Comparison of ENCODE assay signal across 8 mouse cellular contexts in genomic region chr12:71040462-71040861, GRCm38 (mm10). TPM values are rescaled to one million over a fixed set of nuclear protein-coding genes. Genes with fewer than 3 reads are reported as not detected.
DNase-seq lines count a peak whose midpoint lies in the region; ATAC-seq and TF ChIP-seq lines count a peak whose summit lies in the region.

No protein-coding gene starts in this region.

- 88% methylated on average over 7 of the region's 7 CpGs for WGBS in heart, embryonic 12.5 days
- WGBS in kidney, postnatal 0 days, result 83% methylated on average over 7 of the region's 7 CpGs
- WGBS in small intestine, adult 2 months, result 81% methylated on average over 7 of the region's 7 CpGs
- WGBS in forebrain, postnatal 0 days, result 91% methylated on average over 7 of the region's 7 CpGs

- H3K4me1 ChIP-seq in heart, embryonic 12.5 days (replicated peaks), result no peaks in the 10 kb centered on the region
- no peaks in the 10 kb centered on the region for H3K4me1 ChIP-seq in kidney, postnatal 0 days (replicated peaks; ENCODE audit: insufficient read depth, low read length)
- peaks cover 5% of the 10 kb centered on the region; the same call in 1 of the 2 replicates for H3K4me1 ChIP-seq in small intestine, adult 2 months (ENCODE audit: control insufficient read depth, insufficient read depth, insufficient read length, low read length)
- no peaks in the 10 kb centered on the region for H3K4me1 ChIP-seq in forebrain, postnatal 0 days (ENCODE audit: insufficient read depth)

- no peak for TF ChIP-seq CTCF in kidney, postnatal 0 days (IDR thresholded peaks at IDR 0.05; ENCODE audit: low read depth)
- TF ChIP-seq CTCF in small intestine, adult 2 months (IDR thresholded peaks at IDR 0.05; ENCODE audit: extremely low read depth, insufficient read length, insufficient replicate concordance, low read depth, low read length), result no peak
- TF ChIP-seq CTCF in forebrain, postnatal 0 days (IDR thresholded peaks at IDR 0.05; ENCODE audit: low read depth), result no peak

- H3K4me2 ChIP-seq in heart, embryonic 12.5 days, result no peak overlapping the region
- H3K4me2 ChIP-seq in kidney, postnatal 0 days (ENCODE audit: low read length), result no peak overlapping the region
- H3K4me2 ChIP-seq in forebrain, postnatal 0 days (ENCODE audit: low read depth), result no peak overlapping the region

- H3K4me3 ChIP-seq in heart, embryonic 12.5 days, result no peak overlapping the region
- H3K4me3 ChIP-seq in kidney, postnatal 0 days (replicated peaks; ENCODE audit: low read depth, low read length), result no peak overlapping the region
- no peak overlapping the region for H3K4me3 ChIP-seq in small intestine, adult 2 months (ENCODE audit: low read depth, low read length)
- no peak overlapping the region for H3K4me3 ChIP-seq in forebrain, postnatal 0 days (ENCODE audit: low read depth, low read length)

- DNase-seq in heart, adult 18-20 months, result peak; percentile 83 to 90
- peak; percentile 82 for DNase-seq in T-cell, adult 2 months (ENCODE audit: low spot score)
- peak; percentile 45 for DNase-seq in kidney, postnatal 0 days (ENCODE audit: low spot score)
- DNase-seq in right cerebral cortex, postnatal 36 days (ENCODE audit: low spot score in 2 of 2), result no peak
- no peak for DNase-seq in ovary, postnatal 10 days (ENCODE audit: low spot score)
- no peak for DNase-seq in forebrain, postnatal 0 days

- ATAC-seq in heart, embryonic 12.5 days (ENCODE audit: insufficient number of reproducible peaks, low FRiP score), result no peak
- ATAC-seq in kidney, postnatal 0 days (replicated peaks; ENCODE audit: low FRiP score, low read depth), result no peak
- ATAC-seq in forebrain, postnatal 0 days, result no peak

- TF ChIP-seq POLR2A in small intestine, adult 2 months (IDR thresholded peaks at IDR 0.05; ENCODE audit: low read depth, low read length), result no peak

- H3K36me3 ChIP-seq in heart, embryonic 12.5 days, result peaks cover 73% of the 10 kb centered on the region
- peaks cover 36% of the 10 kb centered on the region; the same call in 1 of the 2 replicates for H3K36me3 ChIP-seq in kidney, postnatal 0 days (ENCODE audit: insufficient read depth, low read length)
- peaks cover 46% of the 10 kb centered on the region for H3K36me3 ChIP-seq in small intestine, adult 2 months (ENCODE audit: control insufficient read depth, insufficient read depth, low read length)
- peaks cover 39% of the 10 kb centered on the region for H3K36me3 ChIP-seq in forebrain, postnatal 0 days (ENCODE audit: insufficient read depth)

- H3K27me3 ChIP-seq in heart, embryonic 12.5 days (replicated peaks), result no peaks in the 10 kb centered on the region
- no peaks in the 10 kb centered on the region for H3K27me3 ChIP-seq in kidney, postnatal 0 days (ENCODE audit: insufficient read depth, low read length)
- no peaks in the 10 kb centered on the region for H3K27me3 ChIP-seq in small intestine, adult 2 months (ENCODE audit: control insufficient read depth, insufficient read depth, low read length)
- no peaks in the 10 kb centered on the region for H3K27me3 ChIP-seq in forebrain, postnatal 0 days (ENCODE audit: insufficient read depth, low read length)

- no peak overlapping the region for H3K27ac ChIP-seq in heart, embryonic 12.5 days (ENCODE audit: poor library complexity, severe bottlenecking)
- peak overlapping the region; percentile 19; the same call in 1 of the 2 replicates for H3K27ac ChIP-seq in kidney, postnatal 0 days
- 0 out of 2 replicates have a peak overlapping the region, but pooled peaks have one; percentile 37 for H3K27ac ChIP-seq in small intestine, adult 2 months (ENCODE audit: insufficient read depth, low read depth, low read length)
- H3K27ac ChIP-seq in forebrain, postnatal 0 days (ENCODE audit: low read depth, low read length), result no peak overlapping the region

- no peaks in the 10 kb centered on the region for H3K9me3 ChIP-seq in heart, embryonic 12.5 days (replicated peaks)
- no peaks in the 10 kb centered on the region for H3K9me3 ChIP-seq in kidney, postnatal 0 days (replicated peaks; ENCODE audit: low read length)
- no peaks in the 10 kb centered on the region for H3K9me3 ChIP-seq in forebrain, postnatal 0 days (ENCODE audit: low read length)

- no peak overlapping the region for H3K9ac ChIP-seq in heart, embryonic 12.5 days
- no peak overlapping the region for H3K9ac ChIP-seq in kidney, postnatal 0 days (ENCODE audit: low read depth, low read length)
- H3K9ac ChIP-seq in forebrain, postnatal 0 days, result no peak overlapping the region

RNA-seq across cellular contexts. Expression of gene Arid4a, which starts 24.7 kb away (rescaled TPM):
- 10 to 100 TPM; 11.1 to 12.2 TPM for total RNA-seq in heart, adult 18-20 months (2021)
- 24.0 and 25.3 TPM in 2 replicates for polyA plus RNA-seq in heart, embryonic 12.5 days (2016; fragmentation: Nextera tagmentation; extraction: Ambion mirVana)
- 32.4 and 32.6 TPM in 2 replicates for polyA plus RNA-seq in kidney, postnatal 0 days (2015; fragmentation: Nextera tagmentation; extraction: Ambion mirVana)
- 2.3 and 2.4 TPM in 2 replicates for polyA plus RNA-seq in small intestine, adult 2 months (2012; rRNA removed)
- total RNA-seq in forebrain, postnatal 0 days (2014; rRNA removed), result 15.6 and 17.9 TPM in 2 replicates
- 27.4 and 38.2 TPM in 2 replicates for polyA plus RNA-seq in forebrain, postnatal 0 days (2015; fragmentation: Nextera tagmentation; extraction: Ambion mirVana)

Comparison
In these comparisons a context has a peak if more than half of its experiments do, and no peak if none do; other contexts are left out.
1. DNase-seq: peak in heart, adult 18-20 months (2 of 2), T-cell, adult 2 months (single experiment) and kidney, postnatal 0 days (single experiment); none in right cerebral cortex, postnatal 36 days (0 of 2), ovary, postnatal 10 days (single experiment) and forebrain, postnatal 0 days (single experiment).
2. H3K27ac ChIP-seq: peak in kidney, postnatal 0 days (single experiment) and small intestine, adult 2 months (single experiment); none in heart, embryonic 12.5 days (single experiment) and forebrain, postnatal 0 days (single experiment).